Mouse (Mus musculus) right cerebral cortex, adult 2 months (tissue): Measurements from ENCODE around the gene Tmprss11a.

ENCODE experiments used
- DNase-seq, 2 experiments: peaks; one replicate each; pipeline ENCODE4 v3.0.0; 2021 to 2022; ENCODE audit warnings: low spot score in 2 of 2

Gene Tmprss11a

GRCm38 (mm10) chr5:86468890-86469289 lies at the start of gene Tmprss11a:
Tmprss11a (minus strand) TSS chr5:86468990.
- DNase-seq = no peak

GRCm38 (mm10) chr5:86518500-86518899 lies 49.7 kb upstream of the Tmprss11a start, which contains the start of gene Tmprss11g:
Tmprss11g (minus strand) TSS chr5:86518600.
- DNase-seq = no peak

- no peak for DNase-seq
These were observed 42.7 kb upstream of the Tmprss11a start for GRCm38 (mm10) chr5:86511538-86511937.

- DNase-seq = no peak
These were observed 24.7 kb upstream of the Tmprss11a start for GRCm38 (mm10) chr5:86493453-86493852.

GRCm38 (mm10) chr5:86482562-86482961 lies 13.8 kb upstream of the Tmprss11a start:
- DNase-seq = no peak

GRCm38 (mm10) chr5:86482031-86482430 lies 13.2 kb upstream of the Tmprss11a start:
- DNase-seq = no peak

- DNase-seq = no peak
These were observed 5.1 kb upstream of the Tmprss11a start for GRCm38 (mm10) chr5:86473859-86474258.

- no peak for DNase-seq
These were observed 29.5 kb downstream of the Tmprss11a start for GRCm38 (mm10) chr5:86439306-86439705.

GRCm38 (mm10) chr5:86438548-86438947 lies 30.2 kb downstream of the Tmprss11a start:
- no peak for DNase-seq

- DNase-seq = peak; percentile 27 to 48
These were observed 36.1 kb downstream of the Tmprss11a start for GRCm38 (mm10) chr5:86432697-86433096.

GRCm38 (mm10) chr5:86431096-86431495 lies 37.7 kb downstream of the Tmprss11a start:
- DNase-seq = no peak

GRCm38 (mm10) chr5:86421323-86422028 lies 47.3 kb downstream of the Tmprss11a start:
- DNase-seq = no peak

GRCm38 (mm10) chr5:86419494-86419893 lies 49.3 kb downstream of the Tmprss11a start:
- no peak for DNase-seq

GRCm38 (mm10) chr5:86414280-86414679 lies 54.5 kb downstream of the Tmprss11a start:
- no peak for DNase-seq

- peak; percentile 14 to 40 for DNase-seq
These were observed 58.0 kb downstream of the Tmprss11a start for GRCm38 (mm10) chr5:86410815-86411214.

GRCm38 (mm10) chr5:86407941-86408340 lies 60.8 kb downstream of the Tmprss11a start:
- DNase-seq = no peak

- DNase-seq = no peak
These were observed 61.6 kb downstream of the Tmprss11a start for GRCm38 (mm10) chr5:86407191-86407590.

- no peak for DNase-seq
These were observed 95.5 kb downstream of the Tmprss11a start, which contains the start of gene Tmprss11d for GRCm38 (mm10) chr5:86373320-86373719. Tmprss11d (minus strand) TSS chr5:86373420.
